Mouse (Mus musculus) frontal cortex, postnatal 25 days (tissue): ENCODE results near the gene Ankrd33.
"Not testable (repeated sequence)": the region's sequence is repeated elsewhere in the genome, so short reads cannot be mapped to it uniquely, and the experiment has no call there.

Source experiments
- DNase-seq, 2 experiments: peaks; one replicate each; pipeline ENCODE4 v3.0.0; 2022; ENCODE audit warnings: low spot score in 2 of 2

Ankrd33 gene

GRCm38 (mm10) chr15:101086451-101086850, 29.1 kb upstream of the Ankrd33 start:
- DNase-seq, result no peak

- DNase-seq, result no peak
Observed at GRCm38 (mm10) chr15:101086956-101087355, 28.6 kb upstream of the Ankrd33 start.

GRCm38 (mm10) chr15:101088291-101088690, 27.3 kb upstream of the Ankrd33 start:
- no peak for DNase-seq

- no peak for DNase-seq
Observed at GRCm38 (mm10) chr15:101091551-101091950, 24.0 kb upstream of the Ankrd33 start.

- no peak for DNase-seq
Observed at GRCm38 (mm10) chr15:101092121-101092828, 23.3 kb upstream of the Ankrd33 start.

GRCm38 (mm10) chr15:101092829-101093648, 22.5 kb upstream of the Ankrd33 start:
- DNase-seq, result no peak

GRCm38 (mm10) chr15:101093988-101094387, 21.6 kb upstream of the Ankrd33 start:
- no peak for DNase-seq

GRCm38 (mm10) chr15:101094979-101095378, 20.6 kb upstream of the Ankrd33 start:
- no peak for DNase-seq

- DNase-seq, result no peak
Observed at GRCm38 (mm10) chr15:101095392-101095791, 20.2 kb upstream of the Ankrd33 start.

- no peak for DNase-seq
Observed at GRCm38 (mm10) chr15:101097985-101098651, 17.4 kb upstream of the Ankrd33 start.

GRCm38 (mm10) chr15:101100996-101101395, 14.6 kb upstream of the Ankrd33 start:
- DNase-seq, result no peak

- DNase-seq, result no peak
Observed at GRCm38 (mm10) chr15:101103605-101104304, 11.8 kb upstream of the Ankrd33 start.

GRCm38 (mm10) chr15:101105496-101105994, 10.0 kb upstream of the Ankrd33 start:
- peak; percentile 48 to 67 for DNase-seq

GRCm38 (mm10) chr15:101106011-101106410, 9.5 kb upstream of the Ankrd33 start:
- no peak for DNase-seq

- DNase-seq, result no peak
Observed at GRCm38 (mm10) chr15:101107906-101108671, 7.5 kb upstream of the Ankrd33 start.

- DNase-seq, result no peak
Observed at GRCm38 (mm10) chr15:101113176-101113575, 2.4 kb upstream of the Ankrd33 start.

GRCm38 (mm10) chr15:101113778-101114177, 1.8 kb upstream of the Ankrd33 start:
- not testable (repeated sequence) for DNase-seq

GRCm38 (mm10) chr15:101118399-101119125, 3.0 kb downstream of the Ankrd33 start:
- DNase-seq, result no peak

GRCm38 (mm10) chr15:101121411-101122289, 6.1 kb downstream of the Ankrd33 start:
- DNase-seq, result no peak
